Mouse (Mus musculus) kidney, embryonic 16.5 days (tissue): ENCODE results near the gene Gm13275. TPM values are rescaled to one million over a fixed set of nuclear protein-coding genes. Genes with fewer than 3 reads are reported as not detected.
A peak's percentile ranks its signal among the peaks of the same experiment; 100 is the strongest.
"Not testable (repeated sequence)": the region's sequence is repeated elsewhere in the genome, so short reads cannot be mapped to it uniquely, and the experiment has no call there.

Source experiments
- ATAC-seq: fragments of 200-750 bp; cut with Nextera tagmentation; 2 replicates; pipeline ENCODE4 v1.8.0; 2017; ENCODE audit warnings: moderate TSS enrichment; ENCODE audit not compliant: low FRiP score, low TSS enrichment
- H3K27ac ChIP-seq: fragments of 300-500 bp; sonication (generic); 2 replicates; pipeline ENCODE4 v1.5.1; 2014; ENCODE audit warnings: low read length
- H3K27me3 ChIP-seq: fragments of 300-500 bp; sonication (generic); 2 replicates; pipeline ENCODE4 v1.6.1; 2014; ENCODE audit warnings: low read length, control low read depth, mixed read lengths; ENCODE audit not compliant: insufficient read depth
- H3K36me3 ChIP-seq: fragments of 300-500 bp; sonication (generic); 2 replicates; pipeline ENCODE4 v1.6.1; 2014; ENCODE audit warnings: low read length, control low read depth, mixed read lengths; ENCODE audit not compliant: insufficient read depth
- H3K4me1 ChIP-seq: fragments of 300-500 bp; sonication (generic); 2 replicates; pipeline ENCODE4 v1.6.1; 2014; ENCODE audit warnings: low read length, control low read depth, mixed read lengths; ENCODE audit not compliant: insufficient read depth
- H3K4me2 ChIP-seq: fragments of 300-500 bp; sonication (generic); replicated peaks from 2 replicates; pipeline ENCODE4 v1.6.1; 2014; ENCODE audit warnings: low read depth, low read length
- H3K4me3 ChIP-seq: fragments of 300-500 bp; sonication (generic); 2 replicates; pipeline ENCODE4 v1.5.1; 2014; ENCODE audit warnings: mild to moderate bottlenecking, low read length
- H3K9ac ChIP-seq: fragments of 300-500 bp; sonication (generic); replicated peaks from 2 replicates; pipeline ENCODE4 v1.6.1; 2014; ENCODE audit warnings: low read length
- H3K9me3 ChIP-seq: fragments of 300-500 bp; sonication (generic); 2 replicates; pipeline ENCODE4 v1.6.1; 2016; ENCODE audit warnings: low read length, control low read depth
- WGBS: fragments of 180-500 bp; shearing (Covaris S2); extraction: QIAGEN DNeasy Blood & Tissue Kit; methylation state at CpG from one replicate; pipeline ENCODE4 v1.1.7; 2014; 5-methylcytosine and 5-hydroxymethylcytosine counted together
- polyA plus RNA-seq: library from polyadenylated mRNA; unstranded; fragments of >200 nt; fragmentation: Nextera tagmentation; extraction: Ambion mirVana; gene quantifications from 2 replicates; pipeline ENCODE4 v1.2.1, GENCODE M21; 2015

The Gm13275 gene
- polyA plus RNA-seq, 1 experiment from 2014 or later, result not detected

DNA sequence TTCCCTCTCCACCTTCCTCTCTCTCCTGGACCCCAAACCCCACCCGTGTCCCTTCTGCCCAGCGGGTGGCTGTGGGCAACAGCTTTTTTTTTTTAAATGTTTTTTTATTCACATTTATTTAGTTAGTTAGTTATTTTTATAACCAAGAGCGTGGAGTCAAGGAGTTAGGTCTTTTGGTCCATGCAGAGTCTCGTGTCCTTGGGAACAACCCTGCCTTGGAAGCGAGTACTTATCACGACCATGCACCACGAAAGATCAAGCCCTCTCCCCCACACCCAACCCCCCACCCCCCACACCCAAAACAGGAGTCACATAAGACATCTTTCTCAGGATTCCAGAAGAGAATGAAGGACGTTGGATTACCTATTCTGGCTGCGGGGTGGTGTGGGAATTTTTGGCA lies 31.9 kb upstream of the Gm13275 start:
- not testable (repeated sequence) for H3K4me2 ChIP-seq, H3K4me3 ChIP-seq, H3K9ac ChIP-seq, H3K4me1 ChIP-seq, H3K9me3 ChIP-seq, H3K36me3 ChIP-seq, H3K27me3 ChIP-seq, H3K27ac ChIP-seq, ATAC-seq
- WGBS, result 67% methylated on average over 7 of the region's 9 CpGs

DNA sequence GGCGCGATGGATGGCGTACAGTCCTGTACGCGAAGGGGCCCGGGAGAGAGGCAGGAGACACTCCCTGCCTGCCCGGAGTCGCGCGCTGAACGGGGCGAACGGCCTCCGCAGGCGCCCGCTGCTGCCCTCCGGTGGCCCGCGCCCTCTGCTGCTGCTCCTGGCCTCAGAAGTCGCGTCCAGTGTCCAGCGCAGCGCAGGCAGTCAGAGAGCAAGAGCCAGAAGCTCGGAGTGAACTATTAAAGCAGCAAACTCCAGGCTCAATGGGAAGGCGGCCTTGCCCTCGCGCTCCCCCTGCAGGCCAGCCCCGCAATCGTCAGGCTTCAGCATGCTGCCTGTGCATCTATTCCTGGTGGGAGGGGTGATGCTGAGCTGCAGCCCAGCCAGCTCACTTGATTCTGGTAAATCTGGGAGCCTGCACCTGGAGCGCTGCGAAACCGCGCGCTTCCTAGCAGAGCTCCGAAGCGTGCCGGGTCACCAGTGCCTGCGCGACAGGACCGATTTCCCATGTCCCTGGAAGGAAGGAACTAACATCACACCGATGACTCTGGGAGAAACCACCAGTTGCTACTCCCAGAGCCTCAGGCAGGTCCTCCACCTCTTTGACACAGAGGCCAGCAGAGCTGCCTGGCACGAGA lies 30.8 kb upstream of the Gm13275 start:
- Histone ChIP-seq H3K9ac (0 out of 2 replicates have a peak overlapping the region, but pooled peaks have one; percentile 41), H3K4me3 (peak overlapping the region; percentile 27)
- not testable (repeated sequence) for H3K9me3 ChIP-seq

GRCm38 (mm10) chr4:88773534-88773933 lies 20.8 kb upstream of the Gm13275 start, which contains the start of gene Gm13290:
Gm13290 (plus strand) TSS chr4:88773834.
- not testable (repeated sequence) for ATAC-seq
- WGBS, result no CpG with 5 or more reads among the region's 32 CpGs

More for the DNA sequence above, 30.8 kb upstream of the Gm13275 start:
- H3K27ac ChIP-seq, H3K36me3 ChIP-seq, H3K4me1 ChIP-seq, ATAC-seq, H3K27me3 ChIP-seq: not testable (repeated sequence)
- H3K4me2 ChIP-seq, result peak overlapping the region; percentile 39
- 2% methylated on average over 25 of the region's 42 CpGs for WGBS

DNA sequence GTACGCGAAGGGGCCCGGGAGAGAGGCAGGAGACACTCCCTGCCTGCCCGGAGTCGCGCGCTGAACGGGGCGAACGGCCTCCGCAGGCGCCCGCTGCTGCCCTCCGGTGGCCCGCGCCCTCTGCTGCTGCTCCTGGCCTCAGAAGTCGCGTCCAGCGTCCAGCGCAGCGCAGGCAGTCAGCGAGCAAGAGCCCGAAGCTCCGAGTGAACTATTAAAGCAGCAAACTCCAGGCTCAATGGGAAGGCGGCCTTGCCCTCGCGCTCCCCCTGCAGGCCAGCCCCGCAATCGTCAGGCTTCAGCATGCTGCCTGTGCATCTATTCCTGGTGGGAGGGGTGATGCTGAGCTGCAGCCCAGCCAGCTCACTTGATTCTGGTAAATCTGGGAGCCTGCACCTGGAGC lies 17.7 kb upstream of the Gm13275 start, which contains the start of gene Gm13289:
TSS of gene Gm13289 (plus strand) at position 301 of the 400 bp plus-strand sequence.
- H3K9me3 ChIP-seq, H3K4me1 ChIP-seq, ATAC-seq, H3K27me3 ChIP-seq, H3K36me3 ChIP-seq, H3K4me2 ChIP-seq, H3K4me3 ChIP-seq, H3K27ac ChIP-seq, H3K9ac ChIP-seq: not testable (repeated sequence)
- no CpG with 5 or more reads among the region's 29 CpGs for WGBS

More at GRCm38 (mm10) chr4:88773534-88773933, 20.8 kb upstream of the Gm13275 start, which contains the start of gene Gm13290:
- H3K27me3 ChIP-seq, H3K36me3 ChIP-seq, H3K4me3 ChIP-seq, H3K9me3 ChIP-seq, H3K9ac ChIP-seq, H3K27ac ChIP-seq, H3K4me2 ChIP-seq, H3K4me1 ChIP-seq: not testable (repeated sequence)

- H3K36me3 ChIP-seq, H3K4me3 ChIP-seq, H3K4me1 ChIP-seq, H3K27ac ChIP-seq, H3K27me3 ChIP-seq, ATAC-seq, H3K4me2 ChIP-seq, H3K9ac ChIP-seq, H3K9me3 ChIP-seq: not testable (repeated sequence)
- no CpG with 5 or more reads among the region's 29 CpGs for WGBS
Observed at GRCm38 (mm10) chr4:88779550-88779949, 14.7 kb upstream of the Gm13275 start, which contains the start of gene Gm13272. Gm13272 (plus strand) TSS chr4:88779850.

- not testable (repeated sequence) for ATAC-seq, H3K27me3 ChIP-seq, H3K4me1 ChIP-seq, H3K4me2 ChIP-seq, H3K4me3 ChIP-seq, H3K36me3 ChIP-seq, H3K9me3 ChIP-seq, H3K9ac ChIP-seq, H3K27ac ChIP-seq
- WGBS, result 52% methylated on average over 14 of the region's 18 CpGs
Observed at GRCm38 (mm10) chr4:88780320-88780719, 14.0 kb upstream of the Gm13275 start.

DNA sequence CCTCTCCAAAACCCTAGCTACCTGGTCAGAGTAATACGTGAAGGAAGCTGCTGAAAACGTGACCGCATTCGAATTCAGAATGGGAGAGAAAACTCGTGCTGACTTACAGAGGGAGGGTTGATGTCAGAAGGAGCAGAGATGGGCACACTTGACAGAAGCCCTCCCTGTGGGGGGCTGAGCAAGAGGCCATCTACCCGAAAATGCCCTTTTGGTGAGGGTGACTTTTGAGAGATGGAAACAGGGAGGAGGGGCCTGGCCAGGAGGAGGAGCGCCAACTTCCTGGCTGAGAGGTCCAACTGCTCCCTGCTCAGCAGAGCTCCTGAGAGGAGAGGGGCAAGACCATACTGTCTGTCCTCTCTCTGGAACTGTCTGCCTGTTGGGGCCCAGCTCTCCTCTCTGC lies 12.5 kb upstream of the Gm13275 start, which contains the start of gene Ifnz:
TSS of gene Ifnz (plus strand) at position 301 of the 400 bp plus-strand sequence.
- WGBS, result 16% methylated on average over 3 of the region's 7 CpGs
- H3K9ac ChIP-seq, H3K27me3 ChIP-seq, H3K36me3 ChIP-seq, H3K9me3 ChIP-seq, H3K4me1 ChIP-seq, ATAC-seq: not testable (repeated sequence)
- Histone ChIP-seq H3K4me2 (peak within 1 kb of the TSS; percentile 42), H3K27ac (0 out of 2 replicates have a peak within 1 kb of the TSS, but pooled peaks have one; percentile 56), H3K4me3 (peak within 1 kb of the TSS; percentile 22; the same call in 1 of the 2 replicates)

DNA sequence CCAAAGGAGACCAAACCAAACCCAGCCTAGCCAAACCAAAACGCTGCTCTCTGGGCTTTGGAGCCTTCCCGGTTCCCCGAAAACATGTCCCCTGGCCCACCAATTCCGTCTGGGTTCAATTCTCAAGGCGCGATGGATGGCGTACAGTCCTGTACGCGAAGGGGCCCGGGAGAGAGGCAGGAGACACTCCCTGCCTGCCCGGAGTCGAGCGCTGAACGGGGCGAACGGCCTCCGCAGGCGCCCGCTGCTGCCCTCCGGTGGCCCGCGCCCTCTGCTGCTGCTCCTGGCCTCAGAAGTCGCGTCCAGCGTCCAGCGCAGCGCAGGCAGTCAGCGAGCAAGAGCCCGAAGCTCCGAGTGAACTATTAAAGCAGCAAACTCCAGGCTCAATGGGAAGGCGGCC lies 12.0 kb upstream of the Gm13275 start:
- ATAC-seq, H3K36me3 ChIP-seq, H3K27me3 ChIP-seq, H3K9me3 ChIP-seq, H3K4me1 ChIP-seq, H3K9ac ChIP-seq: not testable (repeated sequence)
- 0 out of 2 replicates have a peak overlapping the region, but pooled peaks have one; percentile 56 for H3K27ac ChIP-seq
- 0% methylated on average over 1 of the region's 31 CpGs for WGBS
- H3K4me3 ChIP-seq, result peak overlapping the region; percentile 22; the same call in 1 of the 2 replicates
- peak overlapping the region; percentile 42 for H3K4me2 ChIP-seq

GRCm38 (mm10) chr4:88785409-88785808 lies 8.9 kb upstream of the Gm13275 start, which contains the start of gene Gm13276:
Gm13276 (plus strand) TSS chr4:88785709.
- H3K4me3 ChIP-seq, H3K36me3 ChIP-seq, H3K9me3 ChIP-seq, H3K27ac ChIP-seq, H3K4me2 ChIP-seq, H3K9ac ChIP-seq, ATAC-seq, H3K27me3 ChIP-seq, H3K4me1 ChIP-seq: not testable (repeated sequence)
- WGBS, result no CpG with 5 or more reads among the region's 27 CpGs

- not testable (repeated sequence) for H3K4me2 ChIP-seq, H3K36me3 ChIP-seq, H3K27me3 ChIP-seq, H3K4me3 ChIP-seq, ATAC-seq, H3K9me3 ChIP-seq, H3K27ac ChIP-seq, H3K4me1 ChIP-seq, H3K9ac ChIP-seq
- 0% methylated on average over 2 of the region's 28 CpGs for WGBS
Observed at GRCm38 (mm10) chr4:88788402-88788801, 5.9 kb upstream of the Gm13275 start, which contains the start of gene Gm13277. Gm13277 (plus strand) TSS chr4:88788632.
